ENCODE assay signal across 19 mouse cellular contexts in genomic region chr9:73273681-73274080, GRCm38 (mm10).
DNase-seq lines count a peak whose midpoint lies in the region; ATAC-seq and TF ChIP-seq lines count a peak whose summit lies in the region.
"Had no signal": no experiment of that assay in that cellular context is flagged by ENCODE, and none has a peak within 500 bp of the region (broad histone marks: within the 10 kb centered on the region; RNA-seq: fewer than 3 reads in every experiment).

No protein-coding gene starts in this region.

- H3K27me3 ChIP-seq in forebrain, postnatal 0 days (ENCODE audit: insufficient read depth, low read length): no peaks in the 10 kb centered on the region
- no peaks in the 10 kb centered on the region for H3K27me3 ChIP-seq in forebrain, embryonic 13.5 days
- no peaks in the 10 kb centered on the region for H3K27me3 ChIP-seq in hindbrain, embryonic 10.5 days (ENCODE audit: insufficient read depth, poor library complexity, severe bottlenecking)
- no peaks in the 10 kb centered on the region for H3K27me3 ChIP-seq in heart, adult 2 months (ENCODE audit: control insufficient read depth, insufficient read depth, low read length)
- H3K27me3 ChIP-seq: liver, embryonic 13.5 days; neural tube, embryonic 13.5 days had no signal

- no peak for TF ChIP-seq CTCF in forebrain, postnatal 0 days (IDR thresholded peaks at IDR 0.05; ENCODE audit: low read depth)
- no peak for TF ChIP-seq CTCF in heart, adult 2 months (IDR thresholded peaks at IDR 0.05)

- H3K79me2 ChIP-seq in heart, adult 2 months (replicated peaks; ENCODE audit: control insufficient read depth, insufficient read depth, low read length): no peaks in the 10 kb centered on the region

- H3K4me1 ChIP-seq in forebrain, postnatal 0 days (ENCODE audit: insufficient read depth): no peaks in the 10 kb centered on the region
- no peaks in the 10 kb centered on the region for H3K4me1 ChIP-seq in forebrain, embryonic 13.5 days
- no peaks in the 10 kb centered on the region for H3K4me1 ChIP-seq in hindbrain, embryonic 10.5 days (replicated peaks)
- H3K4me1 ChIP-seq in heart, adult 2 months (ENCODE audit: control insufficient read depth, insufficient read depth, low read length): no peaks in the 10 kb centered on the region
- H3K4me1 ChIP-seq: liver, embryonic 13.5 days had no signal

- no peaks in the 10 kb centered on the region for H3K9me3 ChIP-seq in forebrain, postnatal 0 days (ENCODE audit: low read length)
- no peaks in the 10 kb centered on the region for H3K9me3 ChIP-seq in forebrain, embryonic 13.5 days (replicated peaks)
- H3K9me3 ChIP-seq in hindbrain, embryonic 10.5 days: no peaks in the 10 kb centered on the region
- H3K9me3 ChIP-seq: limb, embryonic 10.5 days; liver, embryonic 13.5 days; neural tube, embryonic 13.5 days had no signal

- H3K27ac ChIP-seq in forebrain, postnatal 0 days (ENCODE audit: low read depth, low read length): no peak overlapping the region
- no peak overlapping the region for H3K27ac ChIP-seq in forebrain, embryonic 13.5 days
- H3K27ac ChIP-seq in hindbrain, embryonic 10.5 days: no peak overlapping the region
- H3K27ac ChIP-seq in heart, adult 2 months: no peak overlapping the region
- H3K27ac ChIP-seq: limb, embryonic 10.5 days; liver, embryonic 13.5 days; neural tube, embryonic 13.5 days had no signal

- ATAC-seq in forebrain, postnatal 0 days: peak; percentile 34
- no peak for ATAC-seq in forebrain, embryonic 13.5 days
- ATAC-seq in frontal cortex, adult (ENCODE audit: low TSS enrichment): peak; percentile 90
- ATAC-seq: forebrain, embryonic 14.5 days had no signal

- DNase-seq in forebrain, postnatal 0 days: no peak
- DNase-seq in left cerebral cortex, adult 18-20 months (ENCODE audit: low spot score in 2 of 2): peak; percentile 43 to 70
- DNase-seq in right cerebral cortex, adult 2 months (ENCODE audit: low spot score in 2 of 2): peak; percentile 68 to 73
- no peak for DNase-seq in kidney, adult 18-20 months
- no peak for DNase-seq in hindbrain, embryonic 10.5 days (ENCODE audit: low spot score)
- DNase-seq in heart, adult 2 months: no peak
- DNase-seq: adrenal gland, postnatal 10 days; cerebellum, adult 9-10 months; gastrocnemius, postnatal 14 days; heart, postnatal 36 days; kidney, adult 9 months; liver, embryonic 13.5 days; thymus, adult 2 months had no signal

- WGBS in forebrain, postnatal 0 days: 71% methylated on average over 4 of the region's 4 CpGs
- 81% methylated on average over 4 of the region's 4 CpGs for WGBS in forebrain, embryonic 13.5 days
- WGBS in hindbrain, embryonic 10.5 days: 77% methylated on average over 4 of the region's 4 CpGs
- WGBS in heart, adult 2 months: 85% methylated on average over 4 of the region's 4 CpGs

- no peak overlapping the region for H3K9ac ChIP-seq in forebrain, postnatal 0 days
- H3K9ac ChIP-seq in forebrain, embryonic 13.5 days: no peak overlapping the region
- no peak overlapping the region for H3K9ac ChIP-seq in heart, adult 2 months (ENCODE audit: low read depth, low read length)
- H3K9ac ChIP-seq: liver, embryonic 13.5 days; neural tube, embryonic 13.5 days had no signal

- no peak for TF ChIP-seq POLR2A in heart, adult 2 months (IDR thresholded peaks at IDR 0.05; ENCODE audit: insufficient read depth, low read depth, low read length)

- no peak overlapping the region for H3K4me3 ChIP-seq in forebrain, postnatal 0 days (ENCODE audit: low read depth, low read length)
- H3K4me3 ChIP-seq in forebrain, embryonic 13.5 days: no peak overlapping the region
- H3K4me3 ChIP-seq in hindbrain, embryonic 10.5 days: no peak overlapping the region
- no peak overlapping the region for H3K4me3 ChIP-seq in heart, adult 2 months
- H3K4me3 ChIP-seq: limb, embryonic 10.5 days; liver, embryonic 13.5 days; neural tube, embryonic 13.5 days had no signal

- intact Hi-C loops in heart, adult 2 months (cut with DNase I): no loop called here

- TF ChIP-seq EP300 in heart, adult 2 months (IDR thresholded peaks at IDR 0.05; ENCODE audit: insufficient read depth, low read depth, low read length): no peak

- H3K4me2 ChIP-seq in forebrain, postnatal 0 days (ENCODE audit: low read depth): no peak overlapping the region
- H3K4me2 ChIP-seq in forebrain, embryonic 13.5 days: no peak overlapping the region
- H3K4me2 ChIP-seq: heart, embryonic 11.5 days; liver, embryonic 13.5 days; neural tube, embryonic 13.5 days had no signal

- H3K36me3 ChIP-seq in forebrain, postnatal 0 days (ENCODE audit: insufficient read depth): no peaks in the 10 kb centered on the region
- H3K36me3 ChIP-seq in forebrain, embryonic 13.5 days (ENCODE audit: poor library complexity, severe bottlenecking): no peaks in the 10 kb centered on the region
- no peaks in the 10 kb centered on the region for H3K36me3 ChIP-seq in hindbrain, embryonic 10.5 days
- H3K36me3 ChIP-seq in heart, adult 2 months (ENCODE audit: control insufficient read depth, insufficient read depth, low read length): no peaks in the 10 kb centered on the region
- H3K36me3 ChIP-seq: limb, embryonic 10.5 days; liver, embryonic 13.5 days; neural tube, embryonic 13.5 days had no signal

Comparison
In these comparisons a context has a peak if more than half of its experiments do, and no peak if none do; other contexts are left out.
1. DNase-seq: peak in left cerebral cortex, adult 18-20 months (2 of 2) and right cerebral cortex, adult 2 months (2 of 2); none in forebrain, postnatal 0 days (single experiment), kidney, adult 18-20 months (single experiment), hindbrain, embryonic 10.5 days (single experiment) and heart, adult 2 months (0 of 2).